Comparison of ENCODE assay signal across 22 mouse cellular contexts in the genomic region with DNA sequence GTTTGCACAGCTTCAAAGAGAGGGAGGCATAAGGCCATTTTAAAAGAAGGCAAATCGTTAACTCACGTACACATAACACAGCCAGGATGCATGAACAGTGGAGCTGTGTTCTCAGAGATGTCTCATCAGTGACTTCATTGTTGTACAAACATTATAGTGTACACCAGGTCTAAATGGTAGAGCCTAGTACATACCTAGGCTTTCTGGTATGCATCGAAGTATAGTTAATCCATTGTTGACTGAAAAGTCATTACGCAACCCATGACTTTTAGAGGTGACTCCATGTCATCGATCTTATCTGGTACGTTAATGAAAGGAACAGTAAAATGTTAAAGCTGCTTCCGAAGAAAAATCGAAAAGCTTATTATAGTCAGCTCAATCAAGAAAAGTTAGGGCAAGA.
"Had no signal": no experiment of that assay in that cellular context is flagged by ENCODE, and none has a peak within 500 bp of the region (broad histone marks: within the 10 kb centered on the region; RNA-seq: fewer than 3 reads in every experiment).

No protein-coding gene starts in this region.

- H3K4me3 ChIP-seq: heart, embryonic 10.5 days; heart, embryonic 12.5 days; hindbrain, embryonic 10.5 days; hindbrain, embryonic 12.5 days; liver, embryonic 12.5 days had no signal

- H3K36me3 ChIP-seq: heart, embryonic 10.5 days; heart, embryonic 12.5 days; hindbrain, embryonic 10.5 days; hindbrain, embryonic 12.5 days; liver, embryonic 12.5 days had no signal

- H3K27ac ChIP-seq: heart, embryonic 10.5 days; hindbrain, embryonic 10.5 days; hindbrain, embryonic 12.5 days; hindbrain, embryonic 14.5 days; hindbrain, postnatal 0 days; kidney, postnatal 0 days; liver, embryonic 12.5 days; liver, embryonic 14.5 days had no signal

- H3K27me3 ChIP-seq: heart, embryonic 12.5 days; hindbrain, embryonic 12.5 days; liver, embryonic 12.5 days had no signal

- ATAC-seq: forebrain, postnatal 0 days; hindbrain, postnatal 0 days; intestine, embryonic 16.5 days; liver, embryonic 12.5 days had no signal

- H3K4me1 ChIP-seq: heart, embryonic 12.5 days; hindbrain, embryonic 12.5 days; liver, embryonic 12.5 days had no signal

- H3K4me2 ChIP-seq: heart, embryonic 12.5 days; hindbrain, embryonic 12.5 days; hindbrain, embryonic 14.5 days; liver, embryonic 12.5 days had no signal

- H3K9me3 ChIP-seq: heart, embryonic 10.5 days; heart, embryonic 12.5 days; hindbrain, embryonic 10.5 days; hindbrain, embryonic 12.5 days; liver, embryonic 12.5 days had no signal

- H3K9ac ChIP-seq: forebrain, postnatal 0 days; heart, embryonic 12.5 days; hindbrain, embryonic 12.5 days; hindbrain, embryonic 14.5 days; liver, embryonic 12.5 days; liver, embryonic 14.5 days had no signal

- DNase-seq: forebrain, postnatal 0 days; gastrocnemius, postnatal 14 days; gastrocnemius, postnatal 36 days; heart, adult 18-20 months; heart, postnatal 10 days; heart, postnatal 4 days; kidney, adult 18-20 months; kidney, adult 8-10 months; kidney, postnatal 14 days; kidney, postnatal 36 days; layer of hippocampus, adult 9-11 months; layer of hippocampus, postnatal 36 days had no signal
